Mouse (Mus musculus) kidney, adult 2 months (tissue): ENCODE data around the gene Myocd. TPM values are rescaled to one million over a fixed set of nuclear protein-coding genes. Genes with fewer than 3 reads are reported as not detected.

Experiments
- DNase-seq: peaks from one replicate; pipeline ENCODE4 v3.0.0; 2021
- H3K27ac ChIP-seq: fragments of 200-500 bp; 2 replicates; pipeline ENCODE4 v1.5.1; 2012; ENCODE audit warnings: low read depth, low read length, control low read depth, inconsistent platforms; ENCODE audit not compliant: insufficient read depth
- H3K27me3 ChIP-seq: fragments of 200-500 bp; replicated peaks from 2 replicates; pipeline ENCODE4 v1.6.1; 2012; ENCODE audit warnings: mild to moderate bottlenecking, moderate library complexity, low read length, inconsistent platforms; ENCODE audit not compliant: control insufficient read depth, insufficient read depth
- H3K36me3 ChIP-seq: fragments of 200-500 bp; 2 replicates; pipeline ENCODE4 v1.6.1; 2012; ENCODE audit warnings: mild to moderate bottlenecking, moderate library complexity, low read length, inconsistent platforms; ENCODE audit not compliant: control insufficient read depth, insufficient read depth
- H3K4me1 ChIP-seq: fragments of 200-500 bp; 2 replicates; pipeline ENCODE4 v1.6.1; 2011; ENCODE audit warnings: low read length; ENCODE audit not compliant: control insufficient read depth, insufficient read depth
- H3K4me3 ChIP-seq: fragments of 200-500 bp; 2 replicates; pipeline ENCODE4 v1.5.1; 2011; ENCODE audit warnings: mild to moderate bottlenecking, low read depth, low read length, control low read depth; ENCODE audit not compliant: insufficient read depth
- CTCF ChIP-seq: fragments of 200-500 bp; conservative IDR thresholded peaks from 2 replicates; pipeline ENCODE4 v1.5.1; 2011; ENCODE audit warnings: low read depth, mild to moderate bottlenecking, control low read depth, low read length, moderate library complexity, mixed read lengths; ENCODE audit not compliant: insufficient read depth, insufficient read length
- POLR2A ChIP-seq: fragments of 200-500 bp; IDR thresholded peaks from one replicate; pipeline ENCODE4 v1.6.1; 2011; ENCODE audit warnings: low read depth, low read length, control low read depth
- WGBS: fragments of 180-500 bp; shearing (Covaris S2); methylation state at CpG from one replicate; pipeline ENCODE4 v1.1.7; 2018; 5-methylcytosine and 5-hydroxymethylcytosine counted together
- polyA plus RNA-seq: library from polyadenylated mRNA; depleted of rRNA; stranded (reverse); fragments of >200 nt; gene quantifications from 2 replicates; pipeline ENCODE4 v1.2.3, GENCODE M21; 2012; rRNA removed

Gene Myocd
- polyA plus RNA-seq, 1 experiment: 0.34 TPM

DNA sequence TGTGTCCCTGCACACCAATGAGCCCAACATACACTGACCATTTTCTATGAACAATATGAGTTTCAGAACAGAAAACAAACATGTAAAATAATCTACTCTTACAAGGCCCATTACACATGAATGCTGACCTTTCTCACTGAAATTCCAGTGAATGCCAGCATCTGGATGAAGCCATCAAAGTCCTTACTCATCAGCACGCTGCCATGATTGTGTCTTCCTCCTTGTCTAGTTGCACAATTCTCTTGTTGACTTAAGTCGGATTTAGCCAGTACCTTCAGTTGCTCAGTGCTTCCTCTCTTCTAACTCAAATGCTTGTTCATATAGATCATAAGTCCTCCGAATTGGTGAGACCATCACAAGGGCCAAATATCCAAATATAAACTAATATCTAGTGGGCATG, 130.8 kb downstream of the Myocd start:
- no peak for TF ChIP-seq POLR2A
- TF ChIP-seq CTCF: no peak
- Histone ChIP-seq H3K27me3 (no peaks in the 10 kb centered on the region), H3K36me3 (no peaks in the 10 kb centered on the region), H3K27ac (no peak overlapping the region), H3K4me3 (no peak overlapping the region), H3K4me1 (no peaks in the 10 kb centered on the region)
- no peak for DNase-seq
- WGBS: 86% methylated on average over 3 of the region's 3 CpGs

DNA sequence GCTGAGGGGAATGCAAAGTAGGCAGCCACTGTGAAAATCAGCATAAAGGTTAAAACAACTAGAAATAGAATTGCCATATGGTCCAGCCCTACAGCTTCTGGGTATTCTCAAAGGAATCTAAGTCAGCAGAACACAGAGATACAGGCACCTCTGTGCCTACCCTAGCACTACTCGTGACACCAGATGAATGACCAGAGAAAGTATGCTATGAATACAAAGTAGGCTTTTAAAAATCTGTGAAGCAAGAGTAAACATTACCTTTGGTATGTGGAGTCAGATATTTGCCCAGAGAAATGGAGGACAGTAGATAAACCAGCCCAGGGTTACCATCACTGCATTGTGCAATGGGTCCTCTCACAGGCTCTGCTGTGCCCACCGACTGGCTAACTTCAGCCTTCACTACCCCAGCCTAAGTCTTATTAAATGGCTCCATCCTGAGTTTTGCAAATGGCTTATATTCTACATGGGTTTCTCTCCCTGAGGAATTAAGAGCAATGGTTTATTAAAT, 132.6 kb downstream of the Myocd start:
- no peaks in the 10 kb centered on the region for H3K27me3 ChIP-seq
- no peak overlapping the region for H3K27ac ChIP-seq
- 66% methylated on average over 2 of the region's 2 CpGs for WGBS
- no peaks in the 10 kb centered on the region for H3K36me3 ChIP-seq
- H3K4me3 ChIP-seq: no peak overlapping the region
- H3K4me1 ChIP-seq: no peaks in the 10 kb centered on the region
- TF ChIP-seq CTCF: no peak
- TF ChIP-seq POLR2A: no peak
- peak; percentile 5 for DNase-seq

DNA sequence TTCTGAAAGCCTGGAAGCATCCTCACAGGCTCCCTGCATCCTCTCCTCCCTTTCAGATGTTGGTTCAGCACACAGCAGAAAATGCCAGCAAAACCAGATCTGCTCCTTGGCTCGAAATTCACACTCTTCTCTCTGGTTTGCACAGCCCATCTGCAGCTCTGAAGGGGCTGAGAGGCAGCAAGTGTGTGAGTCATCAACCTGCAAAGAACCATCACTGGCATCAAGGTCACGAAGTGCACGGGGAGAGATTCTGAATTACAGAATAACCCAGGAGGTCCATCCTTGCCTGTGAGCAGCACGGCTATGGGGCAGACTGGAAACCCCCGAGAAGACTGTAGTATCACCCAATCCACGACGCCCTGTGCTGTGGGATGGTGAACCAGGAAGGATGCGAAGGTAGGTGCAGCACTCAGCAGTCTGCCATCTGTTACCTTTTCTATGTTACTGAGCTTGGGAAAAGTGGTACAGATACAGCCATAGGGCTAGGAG, 134.5 kb downstream of the Myocd start:
- Histone ChIP-seq H3K4me3 (no peak overlapping the region), H3K27ac (no peak overlapping the region), H3K4me1 (no peaks in the 10 kb centered on the region), H3K36me3 (no peaks in the 10 kb centered on the region), H3K27me3 (no peaks in the 10 kb centered on the region)
- DNase-seq: no peak
- WGBS: 91% methylated on average over 8 of the region's 8 CpGs
- no peak for TF ChIP-seq CTCF
- TF ChIP-seq POLR2A: no peak

DNA sequence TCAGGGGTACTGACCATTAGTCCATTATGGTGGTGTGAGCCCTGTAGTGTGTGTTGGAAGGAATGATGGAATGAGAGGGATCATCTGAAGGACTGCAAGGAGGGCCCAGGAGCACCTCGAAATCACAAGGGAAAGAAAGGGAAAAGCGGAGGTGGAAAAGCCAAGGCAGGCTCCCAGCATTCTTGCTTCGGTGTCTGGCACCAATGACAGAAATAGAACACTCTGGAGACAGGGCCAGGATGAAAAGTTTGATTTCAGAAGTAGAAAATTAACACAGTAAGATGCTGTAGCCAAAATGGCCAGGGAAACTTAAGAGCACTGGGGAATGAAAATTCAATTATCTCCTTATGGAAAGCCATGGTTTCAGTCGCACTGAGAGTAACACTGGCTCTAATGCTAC, 136.1 kb downstream of the Myocd start:
- TF ChIP-seq POLR2A (no peak), CTCF (no peak)
- DNase-seq: no peak
- WGBS: 88% methylated on average over 4 of the region's 4 CpGs

DNA sequence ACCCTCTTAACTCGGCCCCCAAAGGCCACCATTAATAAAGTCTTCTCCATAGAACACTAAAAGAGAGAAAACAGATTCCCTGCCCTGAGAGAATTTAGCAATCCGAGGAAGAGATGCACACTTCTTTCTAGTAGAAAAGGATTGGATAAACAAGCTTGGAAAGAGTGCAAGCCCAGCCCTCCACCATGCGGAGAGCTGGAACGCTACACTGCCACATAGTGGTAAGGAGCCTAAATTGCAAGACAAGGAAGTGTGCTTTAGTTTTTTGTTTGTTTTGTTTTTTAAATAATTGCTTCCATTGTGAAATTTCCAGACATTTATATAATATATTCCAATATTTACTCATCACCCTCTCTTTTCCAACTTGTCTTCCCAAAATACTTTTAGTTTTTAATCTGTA, 140.7 kb downstream of the Myocd start:
- no peak overlapping the region for H3K27ac ChIP-seq
- H3K4me1 ChIP-seq: no peaks in the 10 kb centered on the region; the same call in 1 of the 2 replicates
- H3K27me3 ChIP-seq: no peaks in the 10 kb centered on the region
- no peaks in the 10 kb centered on the region for H3K36me3 ChIP-seq
- TF ChIP-seq CTCF (peak; percentile 38), POLR2A (no peak)
- no peak overlapping the region for H3K4me3 ChIP-seq
- DNase-seq: no peak
- 86% methylated on average over 4 of the region's 4 CpGs for WGBS

More for the DNA sequence above, 136.1 kb downstream of the Myocd start:
- Histone ChIP-seq H3K36me3 (no peaks in the 10 kb centered on the region), H3K4me1 (no peaks in the 10 kb centered on the region), H3K27ac (no peak overlapping the region), H3K4me3 (no peak overlapping the region), H3K27me3 (no peaks in the 10 kb centered on the region)

DNA sequence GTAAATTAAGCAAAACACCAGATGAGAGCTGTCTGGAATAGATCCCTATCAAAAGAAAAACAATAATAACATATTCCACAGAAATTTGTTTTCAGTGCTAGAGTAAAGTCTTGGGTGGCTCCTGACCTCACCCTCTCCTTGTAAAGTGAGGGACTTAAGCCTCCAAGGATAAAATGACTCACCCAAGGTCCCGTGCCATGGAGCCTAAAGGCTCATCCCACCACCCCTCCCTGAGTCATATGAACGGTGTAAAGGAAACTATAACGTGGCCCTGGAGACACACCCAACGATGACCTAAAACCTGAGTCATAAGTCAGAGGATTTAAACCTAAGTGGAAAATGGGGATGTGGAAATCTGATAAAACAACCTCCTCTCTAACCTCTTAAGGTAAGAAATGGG, 141.1 kb downstream of the Myocd start:
- DNase-seq: peak; percentile 14
- Histone ChIP-seq H3K27ac (no peak overlapping the region), H3K4me1 (no peaks in the 10 kb centered on the region; the same call in 1 of the 2 replicates), H3K27me3 (no peaks in the 10 kb centered on the region), H3K4me3 (no peak overlapping the region), H3K36me3 (no peaks in the 10 kb centered on the region)
- WGBS: 57% methylated on average over 4 of the region's 4 CpGs
- no peak for TF ChIP-seq POLR2A
- no peak for TF ChIP-seq CTCF

DNA sequence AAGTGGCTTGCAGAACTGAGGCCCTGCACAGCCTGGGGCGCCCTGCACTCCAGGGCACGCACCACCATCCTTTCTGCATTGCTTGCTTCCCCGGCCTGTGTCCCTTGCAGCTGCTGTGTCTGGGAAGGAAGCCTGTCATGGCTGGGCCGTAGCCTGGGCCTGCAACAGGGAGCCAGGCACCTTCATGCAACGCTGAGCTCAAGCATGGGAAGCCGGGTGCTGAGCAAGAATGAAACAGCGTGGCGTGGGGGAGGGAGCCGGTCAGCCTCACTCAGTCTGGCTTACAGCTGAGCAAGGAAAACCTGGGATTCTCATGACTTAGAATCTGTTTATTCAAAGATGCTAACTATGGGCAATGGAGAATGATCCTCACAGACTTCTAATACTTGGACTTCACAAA, 143.2 kb downstream of the Myocd start:
- DNase-seq: peak; percentile 68
- TF ChIP-seq POLR2A (no peak), CTCF (no peak)
- H3K4me1 ChIP-seq: no peaks in the 10 kb centered on the region; the same call in 1 of the 2 replicates
- WGBS: 49% methylated on average over 9 of the region's 9 CpGs
- no peak overlapping the region for H3K4me3 ChIP-seq
- H3K27ac ChIP-seq: peak overlapping the region; percentile 66
- H3K36me3 ChIP-seq: no peaks in the 10 kb centered on the region
- H3K27me3 ChIP-seq: no peaks in the 10 kb centered on the region

Other genes starting within 250 kb of the Myocd start
- 0.09 and 0.11 TPM in 2 replicates for gene 1700086D15Rik, start 110.1 kb downstream of the Myocd start, polyA plus RNA-seq
- gene Arhgap44, start 107.0 kb downstream of the Myocd start, polyA plus RNA-seq: 5.0 and 6.7 TPM in 2 replicates